Mouse (Mus musculus) C2C12 (cell line): ENCODE results near the gene Hist1h1c.
A peak's percentile ranks its signal among the peaks of the same experiment; 100 is the strongest.

ENCODE experiments used
- CEBPB ChIP-seq: IDR thresholded peaks from one replicate; pipeline ENCODE4 v1.6.1; 2011; ENCODE audit warnings: low read depth, mild to moderate bottlenecking, control low read depth, moderate library complexity
- CTCF ChIP-seq: IDR thresholded peaks from one replicate; pipeline ENCODE4 v1.5.1; 2011; ENCODE audit not compliant: control insufficient read depth, insufficient read depth, insufficient read length

GRCm38 (mm10) chr13:23744421-23745380, 6.1 kb downstream of the Hist1h1c start:
- TF ChIP-seq CTCF: no peak
- peak; percentile 16 for TF ChIP-seq CEBPB
